Mouse (Mus musculus): ENCODE measurements around the gene Lsamp. TPM values are rescaled to one million over a fixed set of nuclear protein-coding genes. Genes with fewer than 3 reads are reported as not detected.

Gene Lsamp
- total RNA-seq, 1 experiment = not detected

DNA sequence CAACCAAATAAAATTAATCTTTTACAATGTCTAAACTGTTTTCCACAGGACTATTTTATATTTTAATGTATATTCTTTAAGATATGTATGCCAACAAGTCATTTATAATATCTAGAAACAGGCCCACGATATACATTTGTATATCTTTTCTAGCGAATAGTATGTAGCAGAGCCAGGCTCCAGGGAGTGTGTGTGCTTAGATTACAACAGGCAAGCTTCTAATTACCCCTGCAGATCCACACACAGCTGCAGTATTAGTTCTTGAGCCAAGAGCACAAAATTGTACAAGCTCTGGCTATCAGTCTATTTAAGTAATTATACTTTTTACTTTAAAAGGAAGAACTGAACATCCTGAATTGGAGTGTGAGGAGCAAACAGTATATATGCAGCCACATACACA lies 210.7 kb downstream of the Lsamp start:
- no peak for DNase-seq (ENCODE audit: low read depth, low spot score)
- Histone ChIP-seq H3K9ac (ENCODE audit: insufficient read depth, low read depth, low read length, poor library complexity, severe bottlenecking) (no peak overlapping the region), H3K4me1 (ENCODE audit: control insufficient read depth in 2 of 2, insufficient read depth in 2 of 2, low read length in 2 of 2, poor library complexity in 1 of 2) (no peaks in the 10 kb centered on the region), H3K27ac (ENCODE audit: insufficient read depth, low read depth, low read length, poor library complexity, severe bottlenecking) (no peak overlapping the region), H3K9me3 (ENCODE audit: control insufficient read depth, insufficient read depth, low read depth, low read length) (no peaks in the 10 kb centered on the region), H3K36me3 (ENCODE audit: control insufficient read depth, insufficient read depth, low read length, poor library complexity, severe bottlenecking) (no peaks in the 10 kb centered on the region), H3K4me3 (ENCODE audit: insufficient read depth in 1 of 2, low read depth in 1 of 2, low read length in 2 of 2, poor library complexity in 1 of 2, severe bottlenecking in 1 of 2) (no peak overlapping the region)
- no peak for TF ChIP-seq CHD2 (IDR thresholded peaks at IDR 0.05; ENCODE audit: low read depth, low read length)
- TF ChIP-seq MAFK (IDR thresholded peaks at IDR 0.05; ENCODE audit: insufficient read depth, low read depth, low read length) = no peak
- no peak for TF ChIP-seq ZC3H11A (IDR thresholded peaks at IDR 0.05; ENCODE audit: borderline replicate concordance, low read depth, low read length)
- TF ChIP-seq ZNF384 (IDR thresholded peaks at IDR 0.05; ENCODE audit: low read depth, low read length) = no peak
- TF ChIP-seq HCFC1 (IDR thresholded peaks at IDR 0.05; ENCODE audit: borderline replicate concordance, insufficient read depth, low read length) = no peak
- in situ Hi-C loops (cut with MboI; ENCODE audit: low sequenced_read_pairs in 2 of 2, unreplicated experiment in 2 of 2) = no loop called here

GRCm38 (mm10) chr16:40228627-40229026 lies 244.5 kb downstream of the Lsamp start:
- no peak overlapping the region for H3K9ac ChIP-seq (ENCODE audit: insufficient read depth, low read depth, low read length, poor library complexity, severe bottlenecking)
- DNase-seq (ENCODE audit: low read depth, low spot score) = no peak
- no peaks in the 10 kb centered on the region for H3K9me3 ChIP-seq (ENCODE audit: control insufficient read depth, insufficient read depth, low read depth, low read length)
- no peaks in the 10 kb centered on the region for H3K4me1 ChIP-seq (ENCODE audit: control insufficient read depth in 2 of 2, insufficient read depth in 2 of 2, low read length in 2 of 2, poor library complexity in 1 of 2)
- H3K4me3 ChIP-seq (ENCODE audit: insufficient read depth in 1 of 2, low read depth in 1 of 2, low read length in 2 of 2, poor library complexity in 1 of 2, severe bottlenecking in 1 of 2) = no peak overlapping the region
- TF ChIP-seq MAFK (IDR thresholded peaks at IDR 0.05; ENCODE audit: insufficient read depth, low read depth, low read length) = no peak
- no peak for TF ChIP-seq ZNF384 (IDR thresholded peaks at IDR 0.05; ENCODE audit: low read depth, low read length)
- TF ChIP-seq CHD2 (IDR thresholded peaks at IDR 0.05; ENCODE audit: low read depth, low read length) = no peak
- no peak for TF ChIP-seq HCFC1 (IDR thresholded peaks at IDR 0.05; ENCODE audit: borderline replicate concordance, insufficient read depth, low read length)
- TF ChIP-seq ZC3H11A (IDR thresholded peaks at IDR 0.05; ENCODE audit: borderline replicate concordance, low read depth, low read length) = no peak
- in situ Hi-C loops (cut with MboI; ENCODE audit: low sequenced_read_pairs in 2 of 2, unreplicated experiment in 2 of 2) = no loop called here
- H3K36me3 ChIP-seq (ENCODE audit: control insufficient read depth, insufficient read depth, low read length, poor library complexity, severe bottlenecking) = no peaks in the 10 kb centered on the region
- no peak overlapping the region for H3K27ac ChIP-seq (ENCODE audit: insufficient read depth, low read depth, low read length, poor library complexity, severe bottlenecking)

- no peak overlapping the region for H3K9ac ChIP-seq (ENCODE audit: insufficient read depth, low read depth, low read length, poor library complexity, severe bottlenecking)
- in situ Hi-C loops (cut with MboI; ENCODE audit: low sequenced_read_pairs in 2 of 2, unreplicated experiment in 2 of 2) = no loop called here
- H3K27ac ChIP-seq (ENCODE audit: insufficient read depth, low read depth, low read length, poor library complexity, severe bottlenecking) = no peak overlapping the region
Observed at GRCm38 (mm10) chr16:40233066-40233465, 248.9 kb downstream of the Lsamp start.

GRCm38 (mm10) chr16:40234151-40234895 lies 250.2 kb downstream of the Lsamp start:
- in situ Hi-C loops (cut with MboI; ENCODE audit: low sequenced_read_pairs in 2 of 2, unreplicated experiment in 2 of 2) = no loop called here

More at GRCm38 (mm10) chr16:40233066-40233465, 248.9 kb downstream of the Lsamp start:
- Histone ChIP-seq H3K9me3 (ENCODE audit: control insufficient read depth, insufficient read depth, low read depth, low read length) (no peaks in the 10 kb centered on the region), H3K4me3 (ENCODE audit: insufficient read depth in 1 of 2, low read depth in 1 of 2, low read length in 2 of 2, poor library complexity in 1 of 2, severe bottlenecking in 1 of 2) (no peak overlapping the region), H3K4me1 (ENCODE audit: control insufficient read depth in 2 of 2, insufficient read depth in 2 of 2, low read length in 2 of 2, poor library complexity in 1 of 2) (no peaks in the 10 kb centered on the region), H3K36me3 (ENCODE audit: control insufficient read depth, insufficient read depth, low read length, poor library complexity, severe bottlenecking) (no peaks in the 10 kb centered on the region)
- no peak for DNase-seq (ENCODE audit: low read depth, low spot score)
- TF ChIP-seq HCFC1 (IDR thresholded peaks at IDR 0.05; ENCODE audit: borderline replicate concordance, insufficient read depth, low read length) (no peak), MAFK (IDR thresholded peaks at IDR 0.05; ENCODE audit: insufficient read depth, low read depth, low read length) (no peak), ZNF384 (IDR thresholded peaks at IDR 0.05; ENCODE audit: low read depth, low read length) (no peak), CHD2 (IDR thresholded peaks at IDR 0.05; ENCODE audit: low read depth, low read length) (no peak), ZC3H11A (IDR thresholded peaks at IDR 0.05; ENCODE audit: borderline replicate concordance, low read depth, low read length) (no peak)

More at GRCm38 (mm10) chr16:40234151-40234895, 250.2 kb downstream of the Lsamp start:
- H3K9me3 ChIP-seq (ENCODE audit: control insufficient read depth, insufficient read depth, low read depth, low read length) = no peaks in the 10 kb centered on the region
- no peak for TF ChIP-seq ZNF384 (IDR thresholded peaks at IDR 0.05; ENCODE audit: low read depth, low read length)
- no peak for TF ChIP-seq MAFK (IDR thresholded peaks at IDR 0.05; ENCODE audit: insufficient read depth, low read depth, low read length)
- TF ChIP-seq ZC3H11A (IDR thresholded peaks at IDR 0.05; ENCODE audit: borderline replicate concordance, low read depth, low read length) = no peak
- no peak for TF ChIP-seq CHD2 (IDR thresholded peaks at IDR 0.05; ENCODE audit: low read depth, low read length)
- no peak for TF ChIP-seq HCFC1 (IDR thresholded peaks at IDR 0.05; ENCODE audit: borderline replicate concordance, insufficient read depth, low read length)
- H3K27ac ChIP-seq (ENCODE audit: insufficient read depth, low read depth, low read length, poor library complexity, severe bottlenecking) = no peak overlapping the region
- no peaks in the 10 kb centered on the region for H3K36me3 ChIP-seq (ENCODE audit: control insufficient read depth, insufficient read depth, low read length, poor library complexity, severe bottlenecking)
- no peak for DNase-seq (ENCODE audit: low read depth, low spot score)
- no peaks in the 10 kb centered on the region for H3K4me1 ChIP-seq (ENCODE audit: control insufficient read depth in 2 of 2, insufficient read depth in 2 of 2, low read length in 2 of 2, poor library complexity in 1 of 2)
- no peak overlapping the region for H3K9ac ChIP-seq (ENCODE audit: insufficient read depth, low read depth, low read length, poor library complexity, severe bottlenecking)
- H3K4me3 ChIP-seq (ENCODE audit: insufficient read depth in 1 of 2, low read depth in 1 of 2, low read length in 2 of 2, poor library complexity in 1 of 2, severe bottlenecking in 1 of 2) = no peak overlapping the region
